Mouse (Mus musculus): ENCODE results near the gene Ikzf4.

DNA sequence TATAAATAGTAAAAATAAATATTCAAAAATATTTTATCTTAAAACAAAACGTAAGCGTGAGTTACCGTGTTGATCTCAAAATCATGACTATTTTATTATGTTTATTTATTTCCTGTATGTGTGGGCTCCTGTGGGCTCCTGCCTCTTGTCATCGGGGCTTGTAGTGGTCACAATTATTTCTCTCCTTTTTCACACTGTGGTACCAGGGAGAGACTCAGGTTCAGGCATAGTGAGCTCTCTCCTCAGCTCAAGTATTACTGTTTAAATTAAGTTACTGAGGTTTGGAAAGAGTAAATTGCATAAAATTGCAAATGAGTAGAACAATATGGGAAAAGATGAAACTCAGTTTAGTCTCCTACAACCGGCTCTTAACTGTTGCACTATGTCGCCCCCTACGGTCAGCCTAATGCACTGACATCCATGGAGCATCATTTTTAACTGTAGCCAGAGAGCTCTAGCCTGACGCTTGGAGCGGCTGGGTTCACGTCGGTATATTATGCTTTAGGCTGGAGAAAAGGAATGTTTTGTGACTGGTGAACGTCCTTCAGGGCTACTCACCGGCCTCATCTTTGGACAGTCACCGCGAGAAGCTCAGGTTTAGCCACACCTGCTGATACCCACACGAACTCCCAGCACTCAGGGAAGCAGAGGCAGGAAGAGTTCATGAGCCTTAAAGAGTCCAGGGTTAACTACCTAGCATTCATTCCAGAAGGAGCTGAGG is 33.2 kb downstream of the Ikzf4 start:
- peak; percentile 91 for TF ChIP-seq CTCF (IDR thresholded peaks at IDR 0.05; ENCODE audit: low read depth)
- TF ChIP-seq EP300 (IDR thresholded peaks at IDR 0.05; ENCODE audit: low read depth): no peak

All from liver, embryonic 14.5 days (tissue).